Mouse (Mus musculus): ENCODE measurements around the gene Rasal1. TPM values are rescaled to one million over a fixed set of nuclear protein-coding genes. Genes with fewer than 3 reads are reported as not detected.
A peak's percentile ranks its signal among the peaks of the same experiment; 100 is the strongest.

The Rasal1 gene
- polyA plus RNA-seq, 1 experiment from 2014 or later: 1.9 TPM

DNA sequence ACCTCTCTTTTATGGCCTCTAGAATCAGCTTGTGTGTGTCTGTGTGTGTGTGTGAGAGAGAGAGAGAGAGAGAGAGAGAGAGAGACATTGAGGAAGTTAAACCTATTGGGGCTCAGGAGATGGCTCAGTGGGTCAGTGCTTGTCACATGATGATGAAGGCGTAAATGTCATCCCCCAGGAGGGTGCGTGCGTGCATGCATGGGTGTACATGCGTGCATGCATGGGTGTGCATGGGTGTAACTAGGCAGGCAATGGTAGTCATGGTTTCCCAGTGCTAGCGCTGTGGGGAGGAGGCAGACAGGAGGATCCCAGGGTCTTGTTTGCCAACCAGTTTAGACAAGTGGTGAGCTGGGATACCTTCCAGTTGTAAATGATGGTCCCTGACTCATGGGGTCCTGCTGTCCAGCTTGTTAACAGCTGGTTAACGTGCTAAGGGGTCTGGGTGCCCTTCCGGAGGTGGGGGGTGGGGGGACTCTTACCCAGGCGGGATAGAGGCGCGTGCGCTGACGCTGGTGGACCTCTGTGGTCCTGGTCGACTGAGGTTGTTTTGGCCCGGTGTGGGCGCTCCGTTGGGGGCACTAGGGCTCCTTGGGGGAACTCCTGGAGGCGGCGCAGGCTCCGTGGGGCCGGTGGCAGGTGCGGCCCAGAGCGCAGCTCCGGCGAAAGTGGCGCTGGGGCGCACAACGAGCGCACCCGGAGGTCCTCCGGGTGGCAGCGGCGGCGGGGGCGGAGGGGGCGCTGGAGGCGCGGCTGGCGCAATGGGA is 45.5 kb downstream of the Rasal1 start:
- no peak overlapping the region for H3K4me2 ChIP-seq (ENCODE audit: low read length)
- 12% methylated on average over 35 of the region's 38 CpGs for WGBS
- no peak for ATAC-seq
- H3K27ac ChIP-seq (ENCODE audit: low read depth, low read length): no peak overlapping the region
- no peak overlapping the region for H3K4me3 ChIP-seq (ENCODE audit: low read length)
- peaks cover 14% of the 10 kb centered on the region for H3K36me3 ChIP-seq (ENCODE audit: control insufficient read depth, insufficient read depth, low read length)
- no peaks in the 10 kb centered on the region for H3K9me3 ChIP-seq (ENCODE audit: control insufficient read depth, low read length)
- peaks cover 21% of the 10 kb centered on the region for H3K4me1 ChIP-seq (ENCODE audit: control insufficient read depth, insufficient read depth, low read depth, low read length)
- no peak overlapping the region for H3K9ac ChIP-seq (ENCODE audit: low read depth, low read length)
- H3K27me3 ChIP-seq (replicated peaks; ENCODE audit: control insufficient read depth, insufficient read depth, low read length): peaks cover 23% of the 10 kb centered on the region

DNA sequence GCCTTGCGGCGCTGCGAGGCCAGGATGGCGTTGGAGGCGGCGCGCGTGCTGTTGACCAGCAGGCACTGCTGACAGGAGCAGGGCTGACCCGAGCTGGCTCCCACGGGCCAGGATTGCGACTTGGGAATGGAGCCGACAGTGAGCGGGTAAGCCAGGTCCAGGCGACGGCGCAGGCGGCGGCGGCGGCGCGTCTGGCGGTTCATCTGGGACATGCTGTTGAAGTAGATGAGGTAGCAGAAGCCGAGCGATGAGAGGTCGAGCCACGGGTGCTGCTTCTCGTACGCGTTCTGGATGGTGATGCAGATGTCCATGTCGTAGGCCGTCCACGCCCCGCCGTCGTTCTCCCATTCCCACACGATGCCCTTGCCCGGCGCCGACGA is 46.1 kb downstream of the Rasal1 start:
- H3K4me3 ChIP-seq (ENCODE audit: low read length): no peak overlapping the region
- H3K4me2 ChIP-seq (ENCODE audit: low read length): no peak overlapping the region
- peak overlapping the region; percentile 38; the same call in 1 of the 2 replicates for H3K9ac ChIP-seq (ENCODE audit: low read depth, low read length)
- H3K27ac ChIP-seq (ENCODE audit: low read depth, low read length): no peak overlapping the region
- peaks cover 14% of the 10 kb centered on the region for H3K36me3 ChIP-seq (ENCODE audit: control insufficient read depth, insufficient read depth, low read length)
- H3K4me1 ChIP-seq (ENCODE audit: control insufficient read depth, insufficient read depth, low read depth, low read length): peaks cover 27% of the 10 kb centered on the region
- peaks cover 23% of the 10 kb centered on the region for H3K27me3 ChIP-seq (replicated peaks; ENCODE audit: control insufficient read depth, insufficient read depth, low read length)
- WGBS: 9% methylated on average over 38 of the region's 41 CpGs
- ATAC-seq: no peak
- no peaks in the 10 kb centered on the region for H3K9me3 ChIP-seq (ENCODE audit: control insufficient read depth, low read length)

DNA sequence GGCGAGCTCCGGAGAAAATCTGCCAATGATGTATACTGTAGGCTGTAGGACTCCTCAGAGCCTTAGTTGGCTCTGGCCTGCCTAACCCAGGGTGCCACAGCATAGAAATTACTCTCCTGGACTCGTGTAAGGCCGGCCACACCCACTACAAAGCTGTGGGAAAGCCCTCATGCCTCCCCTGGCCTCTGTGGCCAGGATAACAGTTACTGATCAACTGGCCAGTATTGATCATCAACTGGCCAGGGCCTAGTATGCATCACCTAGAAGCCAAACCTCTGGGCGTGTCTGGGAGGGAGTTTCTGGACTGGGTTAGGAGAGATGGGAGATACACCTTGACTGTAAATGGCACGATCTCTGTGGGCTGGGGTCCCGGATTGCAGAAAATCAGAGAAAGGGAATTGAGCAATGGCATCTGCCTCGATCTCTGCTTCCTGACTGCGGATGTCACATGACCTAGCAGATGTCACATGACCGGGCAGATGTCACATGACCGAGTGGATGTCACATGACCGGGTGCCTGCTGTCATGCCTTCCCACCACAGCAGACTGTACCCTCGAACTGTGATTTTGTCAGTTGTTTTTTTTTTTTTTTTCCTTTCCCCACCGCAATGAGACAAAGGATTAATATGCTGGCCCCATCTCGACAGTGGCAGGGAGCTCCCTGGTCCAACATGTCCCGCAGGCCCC is 47.6 kb downstream of the Rasal1 start:
- H3K4me1 ChIP-seq (ENCODE audit: control insufficient read depth, insufficient read depth, low read depth, low read length): peaks cover 38% of the 10 kb centered on the region
- WGBS: 78% methylated on average over 16 of the region's 16 CpGs
- H3K9me3 ChIP-seq (ENCODE audit: control insufficient read depth, low read length): no peaks in the 10 kb centered on the region
- H3K36me3 ChIP-seq (ENCODE audit: control insufficient read depth, insufficient read depth, low read length): peaks cover 11% of the 10 kb centered on the region
- H3K9ac ChIP-seq (ENCODE audit: low read depth, low read length): no peak overlapping the region
- H3K27me3 ChIP-seq (replicated peaks; ENCODE audit: control insufficient read depth, insufficient read depth, low read length): peaks cover 23% of the 10 kb centered on the region
- H3K4me2 ChIP-seq (ENCODE audit: low read length): no peak overlapping the region
- no peak overlapping the region for H3K27ac ChIP-seq (ENCODE audit: low read depth, low read length)
- H3K4me3 ChIP-seq (ENCODE audit: low read length): no peak overlapping the region
- no peak for ATAC-seq

DNA sequence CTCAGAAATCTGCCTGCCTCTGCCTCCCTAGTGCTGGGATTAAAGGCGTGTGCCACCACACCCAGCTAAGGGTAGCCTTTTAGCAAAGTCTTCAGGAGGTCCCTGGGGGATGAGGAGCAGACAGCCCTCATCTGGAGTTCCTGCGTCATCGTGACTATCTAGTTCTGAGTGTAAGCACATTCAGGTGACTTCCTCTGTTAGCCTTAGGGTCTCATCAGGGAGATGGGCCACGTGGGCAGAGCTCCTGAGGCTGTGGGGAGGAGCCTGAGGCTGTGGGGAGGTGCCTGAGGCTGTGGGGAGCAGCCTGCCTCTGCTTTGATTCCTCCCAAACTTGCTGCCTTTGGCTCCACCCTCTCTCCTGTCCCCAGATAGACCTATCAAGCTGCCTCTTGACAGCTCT is 48.3 kb downstream of the Rasal1 start:
- Histone ChIP-seq H3K4me2 (ENCODE audit: low read length) (no peak overlapping the region), H3K4me3 (ENCODE audit: low read length) (no peak overlapping the region), H3K27me3 (replicated peaks; ENCODE audit: control insufficient read depth, insufficient read depth, low read length) (peaks cover 23% of the 10 kb centered on the region), H3K27ac (ENCODE audit: low read depth, low read length) (no peak overlapping the region), H3K9me3 (ENCODE audit: control insufficient read depth, low read length) (no peaks in the 10 kb centered on the region), H3K36me3 (ENCODE audit: control insufficient read depth, insufficient read depth, low read length) (peaks cover 10% of the 10 kb centered on the region), H3K4me1 (ENCODE audit: control insufficient read depth, insufficient read depth, low read depth, low read length) (peaks cover 38% of the 10 kb centered on the region), H3K9ac (ENCODE audit: low read depth, low read length) (no peak overlapping the region)
- 54% methylated on average over 4 of the region's 4 CpGs for WGBS
- ATAC-seq: no peak

DNA sequence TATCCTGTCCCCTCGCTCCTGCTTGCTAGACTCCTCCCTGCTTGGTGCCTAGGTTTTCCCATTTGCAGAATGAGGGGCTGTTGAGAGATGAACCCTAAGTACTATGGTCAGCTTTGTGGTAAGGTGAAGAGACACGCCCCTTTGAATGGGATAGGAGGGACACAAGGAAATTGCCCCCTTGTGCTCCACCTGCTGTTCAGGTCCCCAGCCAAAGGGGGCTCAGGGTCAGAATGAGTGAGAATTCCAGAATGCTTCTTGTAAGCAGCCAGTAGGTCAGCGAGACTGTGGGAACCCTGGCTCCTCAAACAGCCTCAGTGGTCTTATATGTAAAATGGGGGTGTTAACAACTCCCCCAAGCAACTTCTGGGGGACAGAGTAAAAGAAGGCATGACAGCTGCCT is 49.6 kb downstream of the Rasal1 start:
- ATAC-seq: no peak
- Histone ChIP-seq H3K9me3 (ENCODE audit: control insufficient read depth, low read length) (no peaks in the 10 kb centered on the region), H3K4me1 (ENCODE audit: control insufficient read depth, insufficient read depth, low read depth, low read length) (peaks cover 38% of the 10 kb centered on the region), H3K27ac (ENCODE audit: low read depth, low read length) (no peak overlapping the region; the same call in 1 of the 2 replicates), H3K4me2 (ENCODE audit: low read length) (no peak overlapping the region), H3K9ac (ENCODE audit: low read depth, low read length) (no peak overlapping the region), H3K36me3 (ENCODE audit: control insufficient read depth, insufficient read depth, low read length) (peaks cover 6% of the 10 kb centered on the region), H3K27me3 (replicated peaks; ENCODE audit: control insufficient read depth, insufficient read depth, low read length) (peaks cover 23% of the 10 kb centered on the region), H3K4me3 (ENCODE audit: low read length) (no peak overlapping the region)
- 86% methylated on average over 3 of the region's 3 CpGs for WGBS

DNA sequence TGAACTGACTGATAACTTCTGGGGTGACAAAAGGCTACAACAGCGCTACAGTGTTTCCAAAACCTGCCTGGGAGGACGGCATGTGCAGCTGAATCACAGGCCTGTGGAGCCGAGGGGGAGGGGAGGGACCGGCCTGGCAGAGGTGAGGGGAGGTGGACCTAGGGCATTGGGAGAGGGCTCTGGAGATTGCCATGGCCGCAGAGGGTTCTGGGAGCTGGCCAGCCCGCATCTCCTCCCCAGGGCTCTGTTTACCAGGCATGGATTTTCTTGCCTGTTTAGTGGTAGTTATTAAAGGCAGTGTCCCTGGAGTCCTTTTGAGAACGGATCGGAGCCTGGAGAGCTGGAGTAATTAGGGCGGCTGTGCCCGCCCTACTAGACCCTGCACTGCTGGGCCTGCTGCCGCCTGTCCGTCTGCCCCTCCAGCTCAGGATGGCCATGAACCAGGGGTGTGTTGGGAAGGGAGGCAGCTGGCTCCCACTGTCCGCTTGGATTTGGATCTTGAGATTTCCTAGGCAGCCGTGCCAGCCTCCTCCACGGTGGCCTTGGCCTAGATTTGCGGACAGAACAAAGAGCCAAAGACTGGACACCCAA is 50.3 kb downstream of the Rasal1 start:
- Histone ChIP-seq H3K9ac (ENCODE audit: low read depth, low read length) (peak overlapping the region; percentile 17; the same call in 1 of the 2 replicates), H3K4me1 (ENCODE audit: control insufficient read depth, insufficient read depth, low read depth, low read length) (peaks cover 38% of the 10 kb centered on the region), H3K27me3 (replicated peaks; ENCODE audit: control insufficient read depth, insufficient read depth, low read length) (peaks cover 22% of the 10 kb centered on the region), H3K27ac (ENCODE audit: low read depth, low read length) (peak overlapping the region; percentile 69), H3K4me3 (ENCODE audit: low read length) (no peak overlapping the region), H3K9me3 (ENCODE audit: control insufficient read depth, low read length) (no peaks in the 10 kb centered on the region), H3K4me2 (ENCODE audit: low read length) (no peak overlapping the region), H3K36me3 (ENCODE audit: control insufficient read depth, insufficient read depth, low read length) (peaks cover 4% of the 10 kb centered on the region; the same call in 1 of the 2 replicates)
- WGBS: 28% methylated on average over 16 of the region's 16 CpGs
- ATAC-seq: peak; percentile 55; the same call in 1 of the 2 replicates

DNA sequence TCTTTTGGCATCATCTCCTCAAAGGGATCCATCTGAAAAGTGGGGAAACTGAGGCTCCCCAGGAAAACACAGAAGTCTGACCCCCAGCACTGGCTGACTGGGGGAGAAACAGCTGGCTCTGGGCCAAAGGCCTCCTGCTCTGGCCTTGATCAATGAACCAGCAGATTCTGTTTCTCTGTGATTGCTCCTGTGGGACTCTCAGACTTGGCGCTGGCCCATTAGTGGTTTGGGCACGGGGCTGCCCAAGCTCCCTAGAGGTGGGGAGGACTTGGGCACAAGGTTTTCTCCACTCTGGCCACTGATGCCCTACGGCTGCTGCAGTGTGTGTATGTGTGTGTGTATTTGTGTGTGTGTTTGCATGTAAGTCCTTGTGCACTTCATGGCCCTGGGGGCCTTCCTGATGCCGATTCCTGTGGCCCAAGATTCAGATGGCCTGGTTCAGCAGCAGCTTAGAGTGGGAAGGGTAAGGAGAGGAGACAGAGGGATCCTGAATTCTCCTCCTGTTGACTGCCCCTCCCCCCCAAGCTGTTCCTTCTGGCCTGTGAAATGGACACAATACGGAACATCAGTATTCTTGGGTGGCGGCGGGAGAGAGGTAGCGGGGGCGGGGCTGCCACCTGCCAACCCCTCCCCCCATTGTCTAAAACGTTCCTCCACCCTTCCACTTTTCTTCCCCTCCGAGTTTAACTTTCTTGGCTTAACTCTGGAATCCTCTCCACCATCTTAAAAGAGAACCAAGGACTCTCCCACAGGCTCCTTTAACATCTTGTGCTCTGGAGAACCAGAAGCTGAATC is 52.6 kb downstream of the Rasal1 start:
- 53% methylated on average over 11 of the region's 11 CpGs for WGBS
- Histone ChIP-seq H3K9me3 (ENCODE audit: control insufficient read depth, low read length) (no peaks in the 10 kb centered on the region), H3K36me3 (ENCODE audit: control insufficient read depth, insufficient read depth, low read length) (no peaks in the 10 kb centered on the region), H3K4me2 (ENCODE audit: low read length) (no peak overlapping the region), H3K27ac (ENCODE audit: low read depth, low read length) (no peak overlapping the region), H3K4me3 (ENCODE audit: low read length) (no peak overlapping the region), H3K27me3 (replicated peaks; ENCODE audit: control insufficient read depth, insufficient read depth, low read length) (peaks cover 3% of the 10 kb centered on the region; the same call in 1 of the 2 replicates), H3K9ac (ENCODE audit: low read depth, low read length) (no peak overlapping the region), H3K4me1 (ENCODE audit: control insufficient read depth, insufficient read depth, low read depth, low read length) (peaks cover 46% of the 10 kb centered on the region)
- ATAC-seq: no peak

DNA sequence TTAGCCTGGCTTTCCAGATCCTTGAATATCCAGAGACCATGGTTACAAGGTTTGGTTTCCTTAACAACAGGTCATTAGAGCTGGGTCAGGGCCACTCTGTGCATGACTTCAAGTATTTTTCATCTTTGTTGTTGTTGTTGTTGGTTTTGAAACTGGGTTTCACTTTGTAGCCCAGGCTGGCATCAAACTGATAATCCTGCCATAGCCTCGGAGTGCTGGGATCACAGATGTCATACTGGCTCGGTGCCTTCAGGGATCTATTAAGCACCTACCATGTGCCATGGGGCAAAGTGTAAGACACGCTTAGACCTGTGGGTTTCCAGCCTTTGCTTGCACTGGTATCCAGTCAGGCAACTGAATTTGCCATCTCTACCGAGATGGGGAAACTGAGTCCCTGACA is 53.8 kb downstream of the Rasal1 start:
- peaks cover 57% of the 10 kb centered on the region for H3K4me1 ChIP-seq (ENCODE audit: control insufficient read depth, insufficient read depth, low read depth, low read length)
- ATAC-seq: no peak
- no peak overlapping the region for H3K9ac ChIP-seq (ENCODE audit: low read depth, low read length)
- no peak overlapping the region for H3K4me3 ChIP-seq (ENCODE audit: low read length)
- H3K27ac ChIP-seq (ENCODE audit: low read depth, low read length): no peak overlapping the region
- no peaks in the 10 kb centered on the region for H3K36me3 ChIP-seq (ENCODE audit: control insufficient read depth, insufficient read depth, low read length)
- H3K4me2 ChIP-seq (ENCODE audit: low read length): no peak overlapping the region
- H3K9me3 ChIP-seq (ENCODE audit: control insufficient read depth, low read length): no peaks in the 10 kb centered on the region
- WGBS: 70% methylated on average over 4 of the region's 4 CpGs
- 0 out of 2 replicates have a peak, but pooled peaks cover 2% of the 10 kb centered on the region for H3K27me3 ChIP-seq (replicated peaks; ENCODE audit: control insufficient read depth, insufficient read depth, low read length)

Data from hindbrain, embryonic 16.5 days (tissue).